Mouse (Mus musculus) thymus, adult 2 months (tissue): ENCODE results near the gene Mboat1.

Experiments used
- CTCF ChIP-seq: fragments of 200-500 bp; IDR thresholded peaks from 2 replicates; pipeline ENCODE4 v1.5.1; 2012; ENCODE audit warnings: mild to moderate bottlenecking, control low read depth, low read length, moderate library complexity, borderline replicate concordance; ENCODE audit not compliant: control insufficient read depth, poor library complexity, insufficient read depth; ENCODE audit errors: extremely low read depth
- POLR2A ChIP-seq: fragments of 200-500 bp; IDR thresholded peaks from 2 replicates; pipeline ENCODE4 v1.6.1; 2012; ENCODE audit warnings: mild to moderate bottlenecking, low read length, control low read depth, moderate library complexity; ENCODE audit not compliant: control insufficient read depth, poor library complexity, insufficient read depth; ENCODE audit errors: extremely low read depth

DNA sequence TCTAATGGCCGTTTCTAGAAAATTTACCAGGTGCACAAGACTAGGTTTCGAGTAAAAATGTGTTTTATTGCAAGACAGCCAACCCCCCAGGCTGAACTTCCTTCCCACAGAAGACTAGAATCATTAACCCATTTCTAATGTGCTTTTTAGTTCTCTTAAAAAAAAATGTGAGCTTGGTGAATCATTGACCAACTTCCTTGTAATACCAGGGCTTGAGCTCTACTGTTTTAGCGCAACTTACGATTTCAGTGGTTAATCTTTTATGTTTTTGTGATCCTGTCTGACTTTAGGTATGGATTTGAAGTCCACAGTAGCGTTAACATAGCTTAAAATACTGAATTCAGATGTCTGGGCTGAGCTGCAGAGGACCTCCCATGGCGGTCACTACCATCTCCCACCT lies 10.2 kb downstream of the Mboat1 start:
- TF ChIP-seq CTCF: no peak
- TF ChIP-seq POLR2A: no peak
